Mouse (Mus musculus) layer of hippocampus, adult 8-10 months (tissue): Measurements from ENCODE around the gene Iqgap2. TPM values are rescaled to one million over a fixed set of nuclear protein-coding genes. Genes with fewer than 3 reads are reported as not detected.

Source experiments
- DNase-seq, 2 experiments: peaks; one replicate each; pipeline ENCODE4 v3.0.0; 2022; ENCODE audit warnings: low spot score in 2 of 2
- total RNA-seq, 4 experiments: library from RNA; stranded (reverse); gene quantifications; 2 replicates each; pipeline ENCODE4 v1.2.4; 2022

Iqgap2 gene
- total RNA-seq, 4 experiments from 2014 or later = 60.5 to 80.9 (median 72.5) TPM

DNA sequence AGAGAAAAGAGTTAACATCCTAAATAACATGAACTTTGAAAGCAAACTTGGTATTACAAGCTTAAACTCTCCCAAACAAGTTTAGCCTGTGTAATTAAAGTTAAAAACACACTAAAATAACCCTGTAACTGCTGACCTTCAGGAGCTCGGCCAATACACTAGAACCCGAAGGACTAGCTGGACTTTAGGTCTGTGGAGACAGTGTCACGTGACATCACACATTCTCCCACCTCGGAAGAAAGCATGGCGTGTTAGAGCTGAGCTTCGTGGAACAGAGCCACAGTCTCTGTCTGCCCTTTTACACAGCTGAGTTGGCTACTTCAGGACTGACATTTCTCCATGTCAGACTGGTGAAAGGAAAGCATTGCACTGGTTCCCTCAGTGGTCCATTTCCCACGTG lies 4.3 kb downstream of the Iqgap2 start:
- DNase-seq = no peak

GRCm38 (mm10) chr13:95884455-95884854 lies 7.3 kb downstream of the Iqgap2 start:
- DNase-seq = no peak

DNA sequence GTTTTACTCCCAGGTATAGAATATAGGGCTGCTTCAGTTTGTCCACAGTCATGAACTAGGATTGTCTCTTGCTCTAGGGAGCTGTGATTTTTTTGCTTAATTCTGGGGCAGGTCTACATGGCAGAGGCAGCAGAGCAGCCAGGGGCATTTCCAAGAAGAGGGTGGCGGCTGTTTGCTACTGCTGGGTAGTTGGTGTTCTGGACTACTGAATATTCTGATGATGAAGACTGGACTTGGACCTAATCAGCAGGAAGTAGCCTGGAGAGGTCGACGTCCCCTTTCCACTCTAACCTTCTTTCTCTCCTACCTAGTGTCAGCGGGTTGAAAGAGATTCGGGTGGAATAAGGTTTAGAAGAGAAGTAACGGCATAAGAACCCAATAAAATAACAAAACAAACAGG lies 9.7 kb downstream of the Iqgap2 start:
- no peak for DNase-seq

DNA sequence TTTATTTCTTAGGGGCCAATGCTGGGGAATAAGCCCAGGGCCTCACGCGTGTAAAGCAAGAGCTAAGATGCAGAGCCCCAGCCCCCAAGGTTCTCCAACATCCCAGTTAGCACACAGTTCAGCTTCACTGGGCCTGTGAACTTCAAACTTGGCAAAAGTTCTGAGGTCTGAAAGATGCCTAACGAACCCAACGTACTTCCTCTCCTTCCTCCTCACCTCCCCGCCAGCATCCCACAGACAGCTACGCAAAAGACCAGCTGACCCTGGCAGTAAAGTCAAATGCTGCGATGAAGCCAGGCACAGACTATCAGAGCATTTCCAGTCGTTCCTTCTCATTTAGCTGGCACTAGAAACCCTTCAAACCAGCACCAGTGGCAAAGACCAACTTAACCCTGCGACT lies 10.3 kb downstream of the Iqgap2 start:
- no peak for DNase-seq

DNA sequence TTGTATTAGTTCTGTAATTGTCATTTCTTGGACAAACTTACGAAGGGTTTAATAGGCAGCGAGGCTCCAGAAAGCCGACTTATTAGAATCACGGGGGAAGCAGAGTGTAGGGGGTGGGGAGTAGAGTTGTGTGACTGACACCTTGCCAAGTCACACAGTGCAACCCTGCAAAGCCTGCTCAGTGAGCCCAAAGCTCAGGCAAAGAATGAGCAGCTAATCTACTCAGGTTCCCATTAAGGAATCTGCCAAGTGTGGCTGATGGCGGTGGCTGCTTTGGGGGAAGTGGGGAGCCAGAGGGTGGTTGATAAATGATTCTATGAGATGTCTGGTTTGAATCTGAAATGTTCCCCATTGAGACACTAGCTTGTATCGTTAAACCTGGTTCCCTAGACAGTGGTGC lies 11.1 kb downstream of the Iqgap2 start:
- DNase-seq = no peak

DNA sequence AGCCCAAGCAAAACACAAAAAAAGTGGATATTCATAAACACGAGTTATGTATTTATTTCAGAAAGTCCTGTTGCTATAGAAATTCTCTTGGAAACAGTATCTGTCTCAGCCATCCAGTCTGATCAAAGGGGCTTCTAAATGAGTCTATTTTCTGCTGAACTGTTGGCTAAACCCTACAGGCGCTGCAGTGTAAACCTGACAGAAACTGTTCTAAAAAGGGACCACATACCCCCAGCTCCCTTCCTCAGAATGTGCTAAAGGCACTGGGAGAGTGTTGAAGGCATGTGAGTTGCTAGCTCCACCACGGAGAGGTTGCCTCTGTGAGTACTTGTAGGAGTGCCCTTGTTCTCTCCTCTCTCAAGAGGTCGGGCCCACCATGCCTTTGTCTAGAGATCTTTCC lies 19.7 kb downstream of the Iqgap2 start:
- no peak for DNase-seq

GRCm38 (mm10) chr13:95870626-95871025 lies 21.1 kb downstream of the Iqgap2 start:
- no peak for DNase-seq

- no peak for DNase-seq
Observed at GRCm38 (mm10) chr13:95868896-95869540, 22.7 kb downstream of the Iqgap2 start.

DNA sequence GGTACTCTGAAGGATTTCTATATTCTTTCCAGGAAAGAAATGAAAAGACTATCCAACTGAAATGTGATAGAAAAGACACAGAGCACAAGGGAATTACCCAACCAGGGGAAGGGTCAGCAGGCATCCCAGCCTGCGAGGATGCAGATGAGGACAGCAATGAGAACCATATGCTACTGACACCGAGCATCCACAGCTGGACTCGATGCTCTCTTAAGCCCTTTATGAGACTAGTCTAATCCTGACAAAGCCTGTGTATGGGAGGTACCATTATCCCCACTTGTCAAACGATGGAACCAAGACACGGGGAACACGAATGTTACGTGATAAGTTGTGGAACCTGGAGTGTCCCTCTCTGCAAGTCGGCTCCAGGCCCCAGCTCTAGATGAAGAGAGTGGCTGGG lies 29.5 kb downstream of the Iqgap2 start:
- no peak for DNase-seq

GRCm38 (mm10) chr13:95859271-95859670 lies 32.5 kb downstream of the Iqgap2 start:
- no peak for DNase-seq

- DNase-seq = no peak
Observed at GRCm38 (mm10) chr13:95858866-95859265, 32.9 kb downstream of the Iqgap2 start.

DNA sequence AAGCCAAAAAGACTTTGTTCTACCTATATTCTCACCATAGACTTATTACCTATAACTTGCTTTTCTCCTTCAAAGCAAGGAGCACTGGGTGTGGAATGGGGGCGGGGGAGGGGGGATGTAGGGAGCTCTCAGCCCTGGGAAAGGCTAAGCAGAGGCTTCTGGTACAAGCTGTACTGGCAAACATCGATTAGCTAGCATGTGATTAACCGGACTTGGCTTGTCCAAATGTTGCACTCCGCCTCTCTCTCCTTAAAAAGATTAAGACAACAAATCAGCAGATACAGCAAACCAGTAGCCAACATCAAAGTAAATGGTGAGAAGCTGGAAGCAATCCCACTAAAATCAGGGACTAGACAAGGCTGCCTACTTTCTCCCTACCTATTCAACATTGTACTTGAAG lies 36.2 kb downstream of the Iqgap2 start:
- DNase-seq = no peak

GRCm38 (mm10) chr13:95851611-95852010 lies 40.1 kb downstream of the Iqgap2 start:
- no peak for DNase-seq

DNA sequence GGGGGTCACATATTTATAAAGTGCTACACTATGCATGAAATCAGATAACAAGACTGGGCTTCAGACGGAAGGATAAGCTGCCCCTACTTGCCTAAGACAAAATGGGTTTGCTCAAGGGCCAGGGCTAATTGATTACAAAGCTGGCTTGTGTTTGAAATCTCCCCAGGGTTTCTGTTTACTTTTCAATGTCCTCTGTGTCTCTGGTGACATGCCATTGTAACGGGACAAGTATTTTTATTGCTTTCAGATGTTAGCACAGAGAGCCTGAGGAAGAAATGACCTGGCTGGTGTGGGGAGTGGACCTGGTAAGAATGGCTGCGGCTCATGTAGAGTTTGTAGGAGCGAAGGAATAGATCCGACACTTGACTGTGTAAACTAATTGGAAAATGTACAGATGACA lies 41.3 kb downstream of the Iqgap2 start:
- no peak for DNase-seq

GRCm38 (mm10) chr13:95849501-95850007 lies 42.2 kb downstream of the Iqgap2 start:
- DNase-seq = peak; percentile 66 to 71

GRCm38 (mm10) chr13:95846364-95846763 lies 45.4 kb downstream of the Iqgap2 start:
- DNase-seq = no peak

- DNase-seq = no peak
Observed at GRCm38 (mm10) chr13:95844950-95845349, 46.8 kb downstream of the Iqgap2 start.

DNA sequence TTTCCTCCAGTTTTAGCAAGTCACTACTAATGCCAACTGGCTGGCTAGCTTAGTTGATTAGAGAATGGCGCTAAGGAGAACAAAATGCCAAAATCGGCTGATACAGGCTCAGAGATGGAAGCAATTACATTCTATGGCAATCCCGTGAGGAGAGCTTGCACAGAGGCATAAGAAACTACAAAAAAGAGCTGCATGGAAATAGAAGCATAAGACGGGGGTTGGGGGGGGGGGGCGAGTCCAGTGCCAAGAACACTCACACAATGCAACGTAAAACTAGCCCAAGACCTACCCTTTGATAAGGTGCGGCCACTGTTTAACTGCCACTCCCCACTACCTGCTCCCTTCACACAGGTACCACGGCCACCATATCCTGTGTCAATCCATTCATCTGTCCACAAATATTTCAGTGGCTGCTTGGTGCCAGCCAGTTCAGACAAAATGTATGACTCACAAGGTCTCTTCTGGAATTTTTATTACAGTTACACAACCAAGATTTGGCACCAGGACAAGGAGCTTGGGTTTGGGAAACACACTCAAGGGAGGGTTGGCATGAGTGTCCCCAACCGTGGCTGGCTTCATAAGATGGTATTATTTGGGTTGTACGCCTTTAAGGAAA lies 48.2 kb downstream of the Iqgap2 start:
- DNase-seq = no peak

DNA sequence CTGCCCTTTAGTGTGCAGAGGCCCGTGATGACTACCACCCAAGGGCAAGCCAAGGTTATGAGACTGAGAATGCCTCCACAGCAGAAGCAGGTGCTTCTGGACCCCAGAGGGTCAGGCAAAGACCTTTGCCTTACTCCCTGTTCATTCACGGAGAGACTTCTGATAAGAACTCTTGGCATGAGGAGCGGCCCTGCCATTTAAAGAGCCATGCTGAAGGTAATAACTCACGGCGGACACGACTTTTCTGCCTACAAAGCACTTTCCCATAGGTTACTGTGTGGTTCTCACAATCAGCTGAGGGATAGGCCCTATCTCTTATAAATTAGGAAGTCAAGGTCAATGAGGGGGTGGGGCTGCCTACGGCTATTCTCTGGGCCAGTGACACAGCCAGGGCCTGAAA lies 48.9 kb downstream of the Iqgap2 start:
- DNase-seq = no peak

- DNase-seq = no peak
Observed at GRCm38 (mm10) chr13:95841946-95842345, 49.8 kb downstream of the Iqgap2 start.

DNA sequence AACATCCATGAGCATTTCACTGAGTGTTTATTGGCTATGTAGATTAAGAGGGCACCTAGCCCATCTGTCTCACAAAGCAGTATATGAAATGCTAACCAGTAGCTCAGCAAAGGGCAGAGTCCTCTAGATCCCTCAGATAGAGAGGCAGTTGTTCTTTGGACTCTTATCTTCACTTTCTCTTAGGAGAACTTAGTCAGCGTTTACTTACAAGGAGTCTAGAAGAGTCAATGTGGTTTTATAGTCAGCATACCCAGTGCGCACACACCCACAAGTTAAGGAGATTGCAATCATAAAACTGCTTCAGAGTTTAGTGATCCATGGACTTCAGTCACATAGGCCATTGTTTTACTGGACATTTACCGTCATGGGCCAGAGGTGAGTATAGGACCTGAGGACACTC lies 54.8 kb downstream of the Iqgap2 start:
- DNase-seq = no peak

DNA sequence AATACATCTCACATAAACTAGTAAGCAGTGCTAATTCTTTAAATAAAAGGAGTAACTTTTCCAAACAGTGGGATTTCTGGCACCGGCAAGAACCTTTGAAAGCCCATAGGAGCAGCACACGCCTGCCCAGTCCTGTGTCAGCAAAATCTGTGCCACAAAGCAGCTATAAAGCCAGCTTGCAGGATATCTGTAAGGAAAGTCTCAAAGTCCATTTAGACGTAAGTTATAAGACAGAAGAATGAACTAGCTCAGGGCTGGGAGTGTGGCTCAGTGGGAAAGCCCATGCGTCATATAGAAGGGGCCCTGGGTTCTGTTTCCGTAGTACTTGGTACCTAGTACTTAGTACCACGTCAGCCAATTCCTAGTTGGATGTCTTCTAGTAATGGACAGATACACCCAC lies 58.2 kb downstream of the Iqgap2 start:
- DNase-seq = no peak

- no peak for DNase-seq
Observed at GRCm38 (mm10) chr13:95832712-95833111, 59.0 kb downstream of the Iqgap2 start.
